Mouse (Mus musculus): ENCODE measurements around the gene Adam15.

Gene Adam15

GRCm38 (mm10) chr3:89327371-89327870, 22.4 kb downstream of the Adam15 start:
- no peak for DNase-seq (ENCODE audit: extremely low read depth, low read depth)

- no peak for DNase-seq (ENCODE audit: extremely low read depth, low read depth)
Observed at GRCm38 (mm10) chr3:89325882-89326281, 23.9 kb downstream of the Adam15 start.

DNA sequence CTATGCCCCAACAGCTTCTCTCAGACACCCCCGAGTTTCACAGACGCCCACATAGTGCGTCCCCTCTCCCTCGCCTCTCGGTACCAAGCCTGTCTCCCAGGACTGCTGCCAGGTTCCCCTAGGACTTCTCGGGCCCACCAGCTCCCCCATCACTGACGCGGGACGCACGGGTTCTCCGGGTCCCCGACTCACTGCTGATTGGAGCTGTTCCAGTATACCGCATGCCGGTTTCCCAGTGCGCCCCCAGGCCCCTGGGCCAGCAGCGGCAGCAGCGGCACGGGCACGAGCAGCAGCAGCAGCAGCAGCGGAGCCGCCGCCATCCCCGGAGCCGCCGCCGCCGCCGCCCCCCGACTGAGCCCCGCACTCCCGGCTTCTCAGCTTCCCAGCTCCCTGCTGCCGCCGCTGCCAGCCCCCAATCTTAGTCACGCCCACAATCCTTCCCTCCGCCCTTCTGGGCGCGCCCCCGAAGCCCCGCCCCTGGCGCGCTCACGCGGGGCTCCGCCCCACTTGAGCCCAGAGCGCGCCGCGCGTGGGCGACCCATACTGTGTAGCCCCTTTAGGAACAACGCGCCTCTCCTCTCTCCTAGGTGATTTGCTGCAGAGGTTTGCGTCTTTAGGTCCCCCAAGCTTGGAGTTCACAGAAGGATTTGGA, 27.2 kb downstream of the Adam15 start, which contains the start of gene Efna3:
TSS of gene Efna3 (minus strand) at position 452 of the 652 bp plus-strand sequence.
- DNase-seq (ENCODE audit: extremely low read depth, low read depth), result no peak

- no peak for DNase-seq (ENCODE audit: extremely low read depth, low read depth)
Observed at GRCm38 (mm10) chr3:89322131-89322500, 27.7 kb downstream of the Adam15 start.

DNA sequence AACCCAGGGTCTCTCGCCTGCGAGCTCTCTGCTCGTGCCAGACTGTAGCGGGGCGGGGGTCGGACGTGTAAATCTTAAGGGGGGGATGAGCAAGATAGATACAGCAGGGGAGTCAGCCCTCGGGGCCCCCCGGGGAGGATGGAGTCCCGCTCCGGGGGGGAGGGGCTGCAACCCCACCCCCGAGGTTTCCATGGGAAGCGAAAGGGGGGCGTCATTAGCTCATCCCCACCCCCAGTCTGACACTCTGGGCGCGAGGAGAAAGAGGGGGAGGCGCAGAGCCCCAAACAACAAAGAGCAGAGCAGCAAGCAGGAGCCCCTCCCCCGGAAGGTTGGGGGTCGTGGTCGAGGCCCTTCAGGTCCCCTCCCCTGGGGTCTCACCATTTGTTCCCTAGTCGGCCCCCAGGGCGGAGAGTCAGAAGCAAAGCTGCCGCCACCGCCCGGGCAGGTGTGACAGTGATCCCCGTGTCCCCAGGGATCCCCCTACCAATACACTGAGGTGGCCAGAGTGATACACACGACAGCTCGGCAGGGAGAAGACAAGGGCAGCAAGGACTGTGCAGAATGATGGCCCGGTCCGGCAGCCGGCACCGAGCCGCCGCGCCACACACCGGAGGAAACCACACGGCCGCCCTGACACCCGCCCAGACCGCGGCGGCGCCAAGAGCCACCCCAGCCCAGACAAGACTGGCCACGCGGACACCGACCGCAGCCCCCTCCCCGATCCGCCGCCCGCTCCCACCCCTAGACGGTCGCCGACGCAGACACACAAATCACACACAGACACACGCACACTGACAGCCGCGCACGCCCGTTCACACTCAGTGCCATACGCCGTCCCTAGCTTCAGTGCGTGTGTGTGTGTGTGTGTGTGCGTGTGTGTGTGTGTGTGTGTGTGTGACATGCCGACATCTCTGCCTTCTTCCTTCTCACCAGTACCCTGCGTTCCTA, 28.3 kb downstream of the Adam15 start:
- DNase-seq (ENCODE audit: extremely low read depth, low read depth), result no peak

DNA sequence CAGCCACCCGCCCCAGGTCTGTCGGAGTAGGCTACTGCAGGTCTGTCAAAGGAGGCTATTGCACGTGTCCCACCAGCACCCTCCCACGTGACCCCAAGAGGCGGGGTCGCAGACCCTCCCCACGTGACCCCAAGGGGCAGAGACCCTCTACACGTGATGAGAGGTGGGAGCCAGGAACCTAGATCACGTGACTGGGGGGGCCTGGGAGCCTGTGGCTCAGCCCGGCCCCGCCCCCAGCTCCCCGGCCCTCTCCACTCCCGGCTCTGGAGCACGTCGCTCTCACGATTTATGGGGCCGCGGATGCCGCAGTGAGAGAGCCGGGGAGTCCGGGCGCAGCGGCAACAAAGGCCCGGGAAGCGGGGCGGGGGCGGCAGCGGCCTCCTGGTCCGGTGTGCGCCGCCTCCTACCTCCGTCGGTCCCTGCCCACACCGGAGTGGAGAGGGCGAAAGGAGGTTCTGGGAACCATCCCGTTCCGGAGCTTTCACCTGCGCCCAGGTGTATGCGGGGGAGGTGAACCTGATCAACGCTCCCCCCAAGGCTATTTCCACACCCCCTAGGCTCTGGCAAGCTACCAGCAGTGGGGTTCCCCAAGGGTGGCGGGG, 29.1 kb downstream of the Adam15 start:
- no peak for DNase-seq (ENCODE audit: extremely low read depth, low read depth)

GRCm38 (mm10) chr3:89319591-89320350, 30.0 kb downstream of the Adam15 start:
- DNase-seq (ENCODE audit: extremely low read depth, low read depth), result no peak

GRCm38 (mm10) chr3:89318971-89319590, 30.7 kb downstream of the Adam15 start:
- DNase-seq (ENCODE audit: extremely low read depth, low read depth), result no peak

- no peak for DNase-seq (ENCODE audit: extremely low read depth, low read depth)
Observed at GRCm38 (mm10) chr3:89318316-89318715, 31.5 kb downstream of the Adam15 start.

GRCm38 (mm10) chr3:89317246-89317645, 32.5 kb downstream of the Adam15 start:
- no peak for DNase-seq (ENCODE audit: extremely low read depth, low read depth)

GRCm38 (mm10) chr3:89316833-89317232, 33.0 kb downstream of the Adam15 start:
- DNase-seq (ENCODE audit: extremely low read depth, low read depth), result peak; percentile 68

GRCm38 (mm10) chr3:89315930-89316831, 33.6 kb downstream of the Adam15 start:
- no peak for DNase-seq (ENCODE audit: extremely low read depth, low read depth)

- no peak for DNase-seq (ENCODE audit: extremely low read depth, low read depth)
Observed at GRCm38 (mm10) chr3:89315195-89315929, 34.4 kb downstream of the Adam15 start.

DNA sequence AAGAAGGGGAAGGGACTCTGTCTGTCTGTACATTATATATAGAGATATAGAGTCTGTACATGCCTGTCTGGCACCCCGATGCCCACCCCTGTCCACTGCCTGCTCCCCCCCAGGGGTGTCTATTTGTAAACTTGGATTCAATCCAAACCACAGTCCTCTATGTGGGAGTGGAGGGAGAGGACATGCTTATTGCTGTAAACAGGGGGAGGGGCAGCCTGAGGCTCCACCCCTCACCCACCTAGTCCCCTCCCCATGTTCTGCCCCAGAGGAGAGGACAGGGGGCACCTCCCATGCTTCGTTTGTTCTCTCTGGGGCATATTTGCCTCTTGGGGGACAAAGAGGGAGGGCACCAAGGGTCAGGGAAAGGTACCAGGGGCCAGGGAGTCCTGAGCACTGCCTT, 35.0 kb downstream of the Adam15 start:
- no peak for DNase-seq (ENCODE audit: extremely low read depth, low read depth)

DNA sequence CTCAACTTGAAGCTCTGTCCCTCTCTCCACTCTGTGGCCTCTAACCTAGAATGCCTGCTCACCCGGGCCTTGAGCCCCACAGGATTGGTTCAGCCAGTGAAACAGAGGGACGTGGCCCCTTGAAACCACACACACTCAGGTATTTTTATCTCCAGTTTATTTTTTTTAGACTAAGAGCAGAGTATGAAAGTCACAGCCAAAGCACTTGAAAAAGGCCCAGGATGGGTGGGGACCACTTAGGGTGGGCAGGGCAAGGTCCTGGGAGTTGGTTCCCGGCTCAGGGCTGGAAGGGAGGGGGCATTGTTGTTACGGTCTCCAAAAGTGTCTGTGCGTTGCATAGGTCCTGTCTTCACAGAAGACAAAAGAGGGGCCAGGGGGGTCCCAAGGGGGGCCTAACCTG, 35.5 kb downstream of the Adam15 start:
- DNase-seq (ENCODE audit: extremely low read depth, low read depth), result no peak

GRCm38 (mm10) chr3:89308089-89308488, 41.7 kb downstream of the Adam15 start:
- DNase-seq (ENCODE audit: extremely low read depth, low read depth), result peak; percentile 65

DNA sequence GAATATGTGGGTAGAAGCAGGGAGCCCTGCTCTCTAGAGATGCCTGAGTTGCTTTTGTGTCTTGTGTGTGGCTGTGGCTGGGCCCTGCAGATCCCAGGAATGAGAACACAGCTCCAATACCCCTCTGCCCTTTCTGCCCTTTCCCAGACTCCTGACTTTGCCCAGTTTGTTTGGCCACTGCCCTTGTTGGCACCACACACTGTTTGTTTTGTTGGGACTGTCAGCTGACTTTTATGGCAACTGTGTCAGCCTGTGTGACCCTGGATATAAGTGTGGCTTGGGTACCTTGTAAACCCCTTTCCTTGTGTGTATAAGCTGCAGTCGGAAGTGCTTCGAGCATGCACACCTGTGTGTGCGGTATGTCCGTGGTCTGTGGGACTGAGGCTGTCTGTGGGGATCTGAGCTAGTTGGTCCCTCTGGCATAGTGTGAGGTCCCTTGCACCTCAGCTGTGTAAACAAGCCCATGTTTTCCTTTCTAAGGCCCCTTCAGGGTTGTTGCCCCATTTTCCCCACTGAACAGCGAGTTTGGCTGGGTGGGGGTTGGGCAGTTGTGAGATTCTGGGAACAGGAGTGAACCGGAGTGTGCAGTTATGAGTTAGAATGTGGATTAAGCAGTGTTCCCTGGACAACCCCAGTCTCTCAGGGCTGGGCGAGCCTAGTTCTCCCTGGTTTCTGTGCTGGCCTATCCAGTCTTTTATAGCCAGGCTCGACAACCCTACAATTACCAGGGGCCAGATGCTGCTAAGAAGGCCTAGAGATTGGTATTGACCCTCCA, 44.1 kb downstream of the Adam15 start:
- no peak for DNase-seq (ENCODE audit: extremely low read depth, low read depth)

DNA sequence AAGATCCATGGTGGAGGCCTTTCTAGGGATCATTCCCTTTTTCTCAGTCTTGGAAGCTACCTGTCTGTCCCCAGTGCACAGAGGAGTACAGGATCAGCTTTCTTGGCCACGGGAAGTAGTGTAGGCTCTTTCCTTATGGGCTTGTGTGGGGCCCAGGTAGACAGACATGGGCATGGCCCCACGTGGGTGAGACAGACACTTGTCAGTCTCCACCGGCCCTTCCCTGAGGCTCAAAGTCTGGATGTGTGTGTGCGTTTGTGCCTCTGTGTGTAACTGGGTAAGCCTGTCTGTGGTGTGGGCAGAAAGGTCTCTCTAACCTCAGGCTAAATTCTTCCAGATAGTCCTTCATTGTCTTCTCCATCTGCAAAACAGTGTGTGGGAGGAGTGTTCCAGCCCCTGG, 44.7 kb downstream of the Adam15 start:
- no peak for DNase-seq (ENCODE audit: extremely low read depth, low read depth)
